Mouse (Mus musculus) heart, embryonic 14.5 days (tissue): Measurements from ENCODE around the gene Spryd3. TPM values are rescaled to one million over a fixed set of nuclear protein-coding genes. Genes with fewer than 3 reads are reported as not detected.

Experiments used
- ATAC-seq: fragments of 200-750 bp; cut with Nextera tagmentation; 2 replicates; pipeline ENCODE4 v1.8.0; 2017; ENCODE audit warnings: low read depth, moderate TSS enrichment; ENCODE audit not compliant: insufficient number of reproducible peaks, insufficient read depth, low FRiP score
- H3K27ac ChIP-seq, 2 experiments: fragments of 200-500 bp in 1 of 2; fragments of 300-500 bp in 1 of 2; sonication (generic) in 1 of 2; replicated peaks in 1 of 2; 2 replicates each; pipeline ENCODE4 v1.5.1; 2012 to 2014; ENCODE audit warnings: low read depth in 2 of 2, low read length in 2 of 2, control low read depth in 1 of 2, mild to moderate bottlenecking in 1 of 2, mixed read lengths in 1 of 2; ENCODE audit not compliant: control insufficient read depth in 1 of 2, insufficient read depth in 1 of 2
- H3K27me3 ChIP-seq: fragments of 300-500 bp; sonication (generic); 2 replicates; pipeline ENCODE4 v1.6.1; 2014; ENCODE audit warnings: mild to moderate bottlenecking, low read length, control low read depth; ENCODE audit not compliant: control insufficient read depth, insufficient read depth
- H3K36me3 ChIP-seq: fragments of 300-500 bp; sonication (generic); 2 replicates; pipeline ENCODE4 v1.6.1; 2014; ENCODE audit warnings: mild to moderate bottlenecking, control low read depth, low read length, mixed read lengths; ENCODE audit not compliant: control insufficient read depth, insufficient read depth
- H3K4me1 ChIP-seq, 2 experiments: fragments of 200-500 bp in 1 of 2; fragments of 300-500 bp in 1 of 2; sonication (generic) in 1 of 2; 2 replicates each; pipeline ENCODE4 v1.6.1; 2012 to 2014; ENCODE audit warnings: low read length in 2 of 2, control low read depth in 1 of 2, mixed read lengths in 1 of 2; ENCODE audit not compliant: control insufficient read depth in 2 of 2, insufficient read depth in 2 of 2
- H3K4me2 ChIP-seq: fragments of 300-500 bp; sonication (generic); 2 replicates; pipeline ENCODE4 v1.6.1; 2014; ENCODE audit warnings: mild to moderate bottlenecking, low read length
- H3K4me3 ChIP-seq, 2 experiments: fragments of 200-500 bp in 1 of 2; fragments of 300-500 bp in 1 of 2; sonication (generic) in 1 of 2; 2 replicates each; pipeline ENCODE4 v1.5.1; 2012 to 2014; ENCODE audit warnings: low read length in 2 of 2, mild to moderate bottlenecking in 2 of 2, control low read depth in 1 of 2, low read depth in 1 of 2, moderate library complexity in 1 of 2; ENCODE audit not compliant: control insufficient read depth in 1 of 2, insufficient read depth in 1 of 2
- H3K9ac ChIP-seq: fragments of 300-500 bp; sonication (generic); 2 replicates; pipeline ENCODE4 v1.6.1; 2014; ENCODE audit warnings: mild to moderate bottlenecking, low read length
- H3K9me3 ChIP-seq: fragments of 300-500 bp; sonication (generic); 2 replicates; pipeline ENCODE4 v1.6.1; 2016; ENCODE audit warnings: low read length, control low read depth; ENCODE audit not compliant: control insufficient read depth
- WGBS: fragments of 180-500 bp; shearing (Covaris S2); extraction: QIAGEN DNeasy Blood & Tissue Kit; methylation state at CpG from one replicate; pipeline ENCODE4 v1.1.7; 2014; 5-methylcytosine and 5-hydroxymethylcytosine counted together
- polyA plus RNA-seq: library from polyadenylated mRNA; unstranded; fragments of >200 nt; fragmentation: Nextera tagmentation; extraction: Ambion mirVana; gene quantifications from 2 replicates; pipeline ENCODE4 v1.2.1, GENCODE M21; 2014

The Spryd3 gene
- polyA plus RNA-seq, 1 experiment from 2014 or later: 12.4 TPM

DNA sequence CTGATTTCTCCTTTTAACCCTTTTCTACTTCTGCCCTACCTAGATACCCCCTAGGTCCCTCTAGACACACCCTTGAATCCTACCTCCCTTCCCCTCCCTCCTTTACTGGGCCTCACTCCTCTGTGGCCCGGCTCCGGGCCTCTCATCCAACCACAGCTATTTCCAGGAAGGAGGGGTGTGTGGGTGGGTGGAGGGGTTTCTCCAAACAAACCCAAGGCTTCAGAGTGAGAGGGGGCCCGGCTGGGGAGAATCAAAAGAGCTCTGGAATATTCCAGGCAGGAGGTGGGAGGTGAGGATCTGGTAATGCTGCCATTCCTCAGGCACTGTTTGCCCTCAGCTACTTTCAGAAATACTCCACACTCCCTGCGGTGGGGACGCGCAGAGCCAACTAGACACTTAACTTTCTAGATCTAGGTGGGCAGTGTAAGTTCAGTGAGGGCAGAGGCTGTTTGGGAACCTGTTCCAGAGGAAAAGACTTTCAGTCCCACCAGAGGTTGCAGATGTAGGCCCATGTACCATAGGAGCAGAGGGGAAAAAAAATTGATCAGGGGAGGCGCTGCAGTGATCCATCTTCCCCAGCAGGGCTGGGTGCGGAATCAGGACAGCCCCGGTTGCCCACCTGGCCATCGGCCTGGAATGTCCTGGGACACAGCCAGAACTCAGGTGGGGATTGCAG, 34.9 kb downstream of the Spryd3 start:
- Histone ChIP-seq H3K27me3 (no peaks in the 10 kb centered on the region), H3K4me2 (peak overlapping the region; percentile 90), H3K27ac (peak overlapping the region; percentile 86 to 95), H3K36me3 (peaks cover 27% of the 10 kb centered on the region), H3K4me3 (peak overlapping the region; percentile 50 to 54), H3K9ac (peak overlapping the region; percentile 79), H3K9me3 (no peaks in the 10 kb centered on the region), H3K4me1 (peaks cover 55 to 78% of the 10 kb centered on the region in 2 experiments)
- 23% methylated on average over 10 of the region's 10 CpGs for WGBS
- ATAC-seq: no peak

- peaks cover 31% of the 10 kb centered on the region for H3K36me3 ChIP-seq
- WGBS: under 1% methylated on average over 60 of the region's 82 CpGs
- no peaks in the 10 kb centered on the region for H3K27me3 ChIP-seq
- peak within 1 kb of the TSS; percentile 79 for H3K9ac ChIP-seq
- H3K4me3 ChIP-seq: peak within 1 kb of the TSS; percentile 50 to 54
- H3K4me2 ChIP-seq: peak within 1 kb of the TSS; percentile 90
- ATAC-seq: peak; percentile 61
- peaks cover 50 to 70% of the 10 kb centered on the region in 2 experiments for H3K4me1 ChIP-seq
- peak within 1 kb of the TSS; percentile 86 to 95 for H3K27ac ChIP-seq
- H3K9me3 ChIP-seq: no peaks in the 10 kb centered on the region
Observed at GRCm38 (mm10) chr15:102100161-102100981, 35.7 kb downstream of the Spryd3 start, which contains the start of gene Tns2. TSS of gene Tns2 (plus strand) at chr15:102100413.

- H3K4me3 ChIP-seq: peak overlapping the region; percentile 50 to 54
- no peak for ATAC-seq
- H3K4me2 ChIP-seq: peak overlapping the region; percentile 90
- peak overlapping the region; percentile 70 to 86 for H3K27ac ChIP-seq
- peak overlapping the region; percentile 79 for H3K9ac ChIP-seq
- H3K27me3 ChIP-seq: no peaks in the 10 kb centered on the region
- WGBS: 12% methylated on average over 8 of the region's 8 CpGs
- H3K36me3 ChIP-seq: peaks cover 33% of the 10 kb centered on the region
- no peaks in the 10 kb centered on the region for H3K9me3 ChIP-seq
- H3K4me1 ChIP-seq: peaks cover 50 to 65% of the 10 kb centered on the region in 2 experiments
Observed at GRCm38 (mm10) chr15:102099771-102100160, 36.3 kb downstream of the Spryd3 start.

GRCm38 (mm10) chr15:102099260-102099659, 36.8 kb downstream of the Spryd3 start:
- peak overlapping the region in 1 of 2 experiments; percentile 86; a peak in 1 of 4 replicates for H3K27ac ChIP-seq
- H3K4me1 ChIP-seq: peaks cover 46 to 60% of the 10 kb centered on the region in 2 experiments
- H3K4me3 ChIP-seq: peak overlapping the region in 1 of 2 experiments; percentile 54; a peak in 1 of 4 replicates

DNA sequence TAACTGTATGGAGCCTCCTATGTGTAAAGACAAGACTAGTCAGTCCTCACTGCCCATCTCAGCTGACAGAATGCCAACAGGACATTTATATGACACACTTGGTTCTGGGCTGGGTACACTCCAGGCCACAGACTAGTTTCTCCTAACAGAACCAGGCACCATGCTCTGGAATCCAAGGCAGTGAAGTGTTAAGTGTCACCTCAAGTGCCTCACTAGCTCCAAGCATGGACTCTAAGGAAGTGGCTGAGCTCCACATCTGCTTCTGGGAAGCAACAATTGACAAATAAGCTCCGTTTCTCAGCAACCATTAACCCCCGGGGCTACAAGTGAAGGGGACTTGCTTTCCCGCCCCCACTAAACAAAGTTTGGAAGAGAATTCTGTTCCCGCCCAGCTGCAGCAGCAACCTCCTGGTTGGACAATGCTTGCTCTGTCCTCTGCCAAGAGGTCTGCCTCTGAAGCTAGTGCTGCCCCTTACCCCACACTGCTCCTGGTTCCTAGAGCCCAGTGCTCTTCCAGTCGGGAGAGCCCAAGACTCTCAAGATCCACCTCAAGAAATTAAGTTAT, 38.0 kb downstream of the Spryd3 start:
- H3K27ac ChIP-seq: no peak overlapping the region
- no peak for ATAC-seq
- H3K9me3 ChIP-seq: no peaks in the 10 kb centered on the region
- H3K27me3 ChIP-seq: no peaks in the 10 kb centered on the region
- H3K4me1 ChIP-seq: peaks cover 34 to 49% of the 10 kb centered on the region in 2 experiments
- no peak overlapping the region for H3K9ac ChIP-seq
- H3K4me2 ChIP-seq: no peak overlapping the region
- peaks cover 50% of the 10 kb centered on the region for H3K36me3 ChIP-seq
- WGBS: 40% methylated on average over 5 of the region's 5 CpGs
- no peak overlapping the region for H3K4me3 ChIP-seq

More at GRCm38 (mm10) chr15:102099260-102099659, 36.8 kb downstream of the Spryd3 start:
- Histone ChIP-seq H3K4me2 (peak overlapping the region; percentile 90), H3K36me3 (peaks cover 38% of the 10 kb centered on the region), H3K9me3 (no peaks in the 10 kb centered on the region), H3K27me3 (no peaks in the 10 kb centered on the region), H3K9ac (no peak overlapping the region; the same call in 1 of the 2 replicates)
- no peak for ATAC-seq
- WGBS: 50% methylated on average over 5 of the region's 5 CpGs

DNA sequence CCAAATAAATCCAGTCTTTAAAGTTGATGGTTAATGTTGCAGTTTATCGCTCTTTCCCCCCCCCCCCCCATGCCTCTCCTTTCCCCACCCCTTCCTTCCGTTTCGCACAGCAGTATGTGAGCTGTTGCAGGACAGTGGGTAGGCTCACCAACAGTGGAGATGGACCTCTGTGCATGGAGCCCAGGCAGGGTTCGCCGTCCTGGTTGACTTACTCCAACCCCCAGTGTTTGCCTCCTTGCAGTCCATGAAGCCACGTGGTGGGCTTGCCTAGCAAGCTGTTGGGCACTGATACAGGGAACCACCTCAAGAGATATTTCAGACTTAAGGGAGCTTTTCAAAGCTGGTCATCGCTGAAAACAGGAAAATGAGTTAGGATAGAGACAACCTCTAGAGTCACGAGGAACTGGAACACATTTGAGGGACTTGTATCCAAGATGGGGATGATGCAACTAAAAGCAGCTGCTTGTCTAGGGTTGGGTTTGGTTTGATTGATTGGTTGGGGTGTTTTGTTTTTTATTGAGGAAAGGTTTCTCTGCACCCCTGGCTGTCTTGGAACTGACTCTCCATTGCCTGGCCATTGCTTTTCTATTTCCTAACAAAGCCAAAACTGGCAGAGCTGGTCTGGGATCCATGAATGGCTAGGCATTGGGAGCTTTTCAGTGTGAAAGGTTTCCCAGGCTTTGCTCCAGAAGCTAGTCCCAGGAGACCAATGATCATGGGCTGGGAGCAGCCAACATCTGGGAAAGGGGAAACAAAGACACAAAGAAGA, 38.7 kb downstream of the Spryd3 start:
- H3K9ac ChIP-seq: no peak overlapping the region
- 66% methylated on average over 8 of the region's 8 CpGs for WGBS
- H3K4me1 ChIP-seq: peaks cover 26 to 42% of the 10 kb centered on the region in 2 experiments
- no peak overlapping the region for H3K4me2 ChIP-seq
- ATAC-seq: no peak
- no peak overlapping the region for H3K27ac ChIP-seq
- H3K27me3 ChIP-seq: no peaks in the 10 kb centered on the region
- H3K36me3 ChIP-seq: peaks cover 58% of the 10 kb centered on the region
- no peak overlapping the region for H3K4me3 ChIP-seq
- no peaks in the 10 kb centered on the region for H3K9me3 ChIP-seq

DNA sequence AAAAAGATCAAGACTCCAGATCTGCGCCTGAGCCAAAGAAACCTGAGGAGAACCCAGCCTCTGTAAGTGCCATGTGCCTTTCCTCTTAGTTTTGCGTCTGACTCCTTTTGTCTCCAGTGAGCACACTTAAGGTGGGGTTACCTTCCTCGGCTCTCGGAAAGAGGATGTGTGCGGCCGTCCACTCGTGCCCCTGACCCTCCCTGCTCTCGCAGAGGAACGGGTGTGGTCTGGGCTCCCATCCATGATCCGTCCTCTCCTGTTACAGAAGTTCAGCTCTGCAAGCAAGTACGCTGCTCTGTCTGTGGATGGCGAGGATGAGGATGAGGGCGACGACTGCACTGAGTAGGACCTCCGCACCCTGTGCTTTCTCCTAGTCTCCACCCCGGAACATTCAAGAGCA, 41.0 kb downstream of the Spryd3 start:
- peaks cover 9 to 25% of the 10 kb centered on the region in 2 experiments; a peak in 3 of 4 replicates for H3K4me1 ChIP-seq
- ATAC-seq: no peak
- 81% methylated on average over 16 of the region's 16 CpGs for WGBS
- no peak overlapping the region for H3K4me3 ChIP-seq
- H3K9ac ChIP-seq: no peak overlapping the region
- no peak overlapping the region for H3K4me2 ChIP-seq
- H3K36me3 ChIP-seq: peaks cover 81% of the 10 kb centered on the region
- H3K9me3 ChIP-seq: no peaks in the 10 kb centered on the region
- no peak overlapping the region for H3K27ac ChIP-seq
- H3K27me3 ChIP-seq: no peaks in the 10 kb centered on the region
